Mouse (Mus musculus) C2C12 (cell line): Measurements from ENCODE around the gene Slc22a13. TPM values are rescaled to one million over a fixed set of nuclear protein-coding genes. Genes with fewer than 3 reads are reported as not detected.

Experiments used
- H3K27me3 ChIP-seq: one replicate; pipeline ENCODE4 v1.6.1; 2011; ENCODE audit not compliant: control insufficient read depth, insufficient read depth, insufficient read length
- H3K36me3 ChIP-seq: one replicate; pipeline ENCODE4 v1.6.1; 2011; ENCODE audit not compliant: control insufficient read depth, insufficient read depth
- H3K4me3 ChIP-seq: one replicate; pipeline ENCODE4 v1.5.1; 2011; ENCODE audit warnings: mild to moderate bottlenecking, control low read depth; ENCODE audit not compliant: poor library complexity, insufficient read depth, severe bottlenecking
- H3K79me2 ChIP-seq: one replicate; pipeline ENCODE4 v1.6.1; 2011; ENCODE audit not compliant: control insufficient read depth, insufficient read depth
- H3K79me3 ChIP-seq: one replicate; pipeline ENCODE4 v1.6.1; 2011; ENCODE audit warnings: low read depth, control low read depth
- H3ac ChIP-seq: one replicate; pipeline ENCODE3; 2011; ENCODE audit warnings: low read depth; ENCODE audit not compliant: control insufficient read depth, insufficient read length
- CEBPB ChIP-seq: IDR thresholded peaks from one replicate; pipeline ENCODE4 v1.6.1; 2011; ENCODE audit warnings: low read depth, mild to moderate bottlenecking, control low read depth, moderate library complexity
- CTCF ChIP-seq: IDR thresholded peaks from one replicate; pipeline ENCODE4 v1.5.1; 2011; ENCODE audit not compliant: control insufficient read depth, insufficient read depth, insufficient read length
- FOSL1 ChIP-seq: IDR thresholded peaks from one replicate; pipeline ENCODE4 v1.8.0; 2011; ENCODE audit warnings: mild to moderate bottlenecking, low read length; ENCODE audit not compliant: poor library complexity, insufficient read depth, severe bottlenecking
- MAX ChIP-seq: IDR thresholded peaks from one replicate; pipeline ENCODE4 v1.6.1; 2011; ENCODE audit warnings: mild to moderate bottlenecking, control low read depth
- MYOD1 ChIP-seq: IDR thresholded peaks from one replicate; pipeline ENCODE4 v1.6.1; 2011; ENCODE audit warnings: low read depth; ENCODE audit not compliant: control insufficient read depth, insufficient read length
- MYOG ChIP-seq: IDR thresholded peaks from one replicate; pipeline ENCODE4 v1.6.1; 2011; ENCODE audit not compliant: control insufficient read depth, insufficient read length; ENCODE audit errors: extremely low read depth
- USF1 ChIP-seq: IDR thresholded peaks from one replicate; pipeline ENCODE4 v1.6.1; 2011; ENCODE audit warnings: low read depth, mild to moderate bottlenecking, control low read depth, moderate library complexity
- polyA plus RNA-seq: library from polyadenylated mRNA; unstranded; fragments of >200 nt; fragmentation: generic; extraction: Trizol; gene quantifications from one replicate; pipeline ENCODE4 v1.2.1, GENCODE M21; 2012; ENCODE audit warnings: missing spikeins

Slc22a13 gene
- polyA plus RNA-seq, 1 experiment = not detected

- H3K36me3 ChIP-seq = no peaks in the 10 kb centered on the region
- TF ChIP-seq FOSL1 (no peak), CEBPB (no peak), MYOG (no peak), CTCF (no peak), MAX (no peak), MYOD1 (no peak), USF1 (no peak)
- H3K79me3 ChIP-seq = no peaks in the 10 kb centered on the region
These were observed 53.5 kb downstream of the Slc22a13 start for GRCm38 (mm10) chr9:119155416-119155815.

DNA sequence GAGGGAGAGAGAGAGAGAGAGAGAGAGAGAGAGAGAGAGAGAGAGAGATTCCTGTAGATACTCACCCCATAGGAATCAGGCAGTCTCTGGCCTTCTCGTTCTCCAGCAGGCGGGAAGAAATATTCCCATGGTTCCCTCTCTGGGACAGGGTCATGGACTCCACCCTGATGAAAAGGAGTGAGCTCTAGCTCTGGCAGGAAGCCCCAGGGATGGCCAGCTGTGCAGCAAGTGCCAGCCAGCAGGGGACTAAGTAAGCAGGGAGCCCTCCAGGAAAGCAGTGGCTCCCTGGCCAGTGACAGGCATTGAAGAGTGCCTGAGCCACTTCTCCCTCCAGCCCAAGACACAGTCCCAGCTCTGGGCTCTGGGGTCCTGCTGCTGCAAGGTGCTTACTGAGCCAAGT, 57.1 kb downstream of the Slc22a13 start:
- Histone ChIP-seq H3ac (no peak overlapping the region), H3K36me3 (no peaks in the 10 kb centered on the region), H3K79me2 (no peaks in the 10 kb centered on the region), H3K27me3 (peaks cover 68% of the 10 kb centered on the region), H3K4me3 (no peak overlapping the region), H3K79me3 (no peaks in the 10 kb centered on the region)
- TF ChIP-seq MAX = no peak
- TF ChIP-seq CTCF = no peak
- TF ChIP-seq CEBPB = no peak
- no peak for TF ChIP-seq USF1
- TF ChIP-seq MYOD1 = no peak
- TF ChIP-seq MYOG = no peak
- TF ChIP-seq FOSL1 = no peak

More at GRCm38 (mm10) chr9:119155416-119155815, 53.5 kb downstream of the Slc22a13 start:
- Histone ChIP-seq H3K79me2 (no peaks in the 10 kb centered on the region), H3K4me3 (no peak overlapping the region), H3K27me3 (peaks cover 72% of the 10 kb centered on the region), H3ac (no peak overlapping the region)

DNA sequence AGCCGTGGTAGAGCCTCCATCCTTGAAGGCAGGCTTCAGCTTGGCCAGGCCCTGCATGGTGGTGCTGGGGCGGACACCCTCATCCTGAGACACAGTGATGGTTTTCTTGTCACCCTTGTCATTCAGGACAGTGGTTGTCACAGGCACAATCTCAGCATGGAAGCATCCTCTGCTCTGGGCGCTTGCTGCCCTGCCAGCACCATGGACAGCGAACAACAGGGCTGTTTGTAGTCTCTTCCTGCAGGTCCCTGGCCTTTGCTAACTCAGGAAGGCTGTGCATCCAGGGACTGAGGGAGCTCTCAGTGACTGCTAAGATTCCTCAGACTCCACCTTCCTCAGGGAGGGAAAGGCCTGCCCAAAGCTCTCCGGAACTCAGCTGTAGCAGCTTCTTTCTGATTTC, 59.3 kb downstream of the Slc22a13 start:
- H3K36me3 ChIP-seq = no peaks in the 10 kb centered on the region

GRCm38 (mm10) chr9:119146098-119146770, 62.7 kb downstream of the Slc22a13 start:
- no peak for TF ChIP-seq MAX
- no peak for TF ChIP-seq FOSL1
- no peak for TF ChIP-seq MYOD1
- TF ChIP-seq CEBPB = no peak
- TF ChIP-seq MYOG = no peak
- no peak for TF ChIP-seq CTCF
- TF ChIP-seq USF1 = no peak

More for the DNA sequence above, 59.3 kb downstream of the Slc22a13 start:
- H3K79me2 ChIP-seq = no peaks in the 10 kb centered on the region
- no peak overlapping the region for H3ac ChIP-seq
- H3K4me3 ChIP-seq = no peak overlapping the region
- H3K79me3 ChIP-seq = no peaks in the 10 kb centered on the region
- TF ChIP-seq MAX (no peak), MYOD1 (no peak), USF1 (no peak), CTCF (no peak), CEBPB (no peak), MYOG (no peak), FOSL1 (no peak)
- H3K27me3 ChIP-seq = peaks cover 64% of the 10 kb centered on the region

GRCm38 (mm10) chr9:119145638-119146037, 63.3 kb downstream of the Slc22a13 start:
- H3K4me3 ChIP-seq = no peak overlapping the region
- no peak for TF ChIP-seq USF1
- TF ChIP-seq CTCF = no peak
- TF ChIP-seq FOSL1 = no peak
- TF ChIP-seq MYOG = no peak
- no peak for TF ChIP-seq MAX
- TF ChIP-seq CEBPB = no peak
- TF ChIP-seq MYOD1 = no peak
- no peak overlapping the region for H3ac ChIP-seq
- no peaks in the 10 kb centered on the region for H3K36me3 ChIP-seq
- no peaks in the 10 kb centered on the region for H3K79me3 ChIP-seq
- peaks cover 69% of the 10 kb centered on the region for H3K27me3 ChIP-seq
- no peaks in the 10 kb centered on the region for H3K79me2 ChIP-seq

More at GRCm38 (mm10) chr9:119146098-119146770, 62.7 kb downstream of the Slc22a13 start:
- no peaks in the 10 kb centered on the region for H3K79me2 ChIP-seq
- no peaks in the 10 kb centered on the region for H3K36me3 ChIP-seq
- H3ac ChIP-seq = no peak overlapping the region
- peaks cover 64% of the 10 kb centered on the region for H3K27me3 ChIP-seq
- H3K79me3 ChIP-seq = no peaks in the 10 kb centered on the region
- H3K4me3 ChIP-seq = no peak overlapping the region

GRCm38 (mm10) chr9:119145137-119145536, 63.8 kb downstream of the Slc22a13 start:
- Histone ChIP-seq H3K27me3 (peaks cover 67% of the 10 kb centered on the region), H3ac (no peak overlapping the region), H3K36me3 (no peaks in the 10 kb centered on the region), H3K4me3 (no peak overlapping the region), H3K79me2 (no peaks in the 10 kb centered on the region), H3K79me3 (no peaks in the 10 kb centered on the region)
- TF ChIP-seq CEBPB (no peak), FOSL1 (no peak), USF1 (no peak), CTCF (no peak), MYOG (no peak), MYOD1 (no peak), MAX (no peak)
